ENCODE assay signal across 27 mouse cellular contexts in genomic region chr11:7289242-7289938, GRCm38 (mm10).
DNase-seq lines count a peak whose midpoint lies in the region; ATAC-seq and TF ChIP-seq lines count a peak whose summit lies in the region.
"Had no signal": no experiment of that assay in that cellular context is flagged by ENCODE, and none has a peak within 500 bp of the region (broad histone marks: within the 10 kb centered on the region; RNA-seq: fewer than 3 reads in every experiment).

No protein-coding gene starts in this region.

- H3K4me1 ChIP-seq in forebrain, embryonic 15.5 days = no peaks in the 10 kb centered on the region; the same call in 1 of the 2 replicates
- H3K4me1 ChIP-seq in forebrain, embryonic 10.5 days = 0 out of 2 replicates have a peak, but pooled peaks cover 7% of the 10 kb centered on the region
- H3K4me1 ChIP-seq in midbrain, postnatal 0 days (ENCODE audit: insufficient read depth, low read length) = no peaks in the 10 kb centered on the region
- no peaks in the 10 kb centered on the region for H3K4me1 ChIP-seq in midbrain, embryonic 11.5 days (ENCODE audit: control insufficient read depth, insufficient read depth, low read length)
- no peaks in the 10 kb centered on the region for H3K4me1 ChIP-seq in forebrain, postnatal 0 days (ENCODE audit: insufficient read depth)
- H3K4me1 ChIP-seq: heart, embryonic 13.5 days; liver, embryonic 13.5 days; neural tube, embryonic 15.5 days had no signal

- WGBS in forebrain, embryonic 15.5 days = 70% methylated on average over 8 of the region's 8 CpGs
- WGBS in forebrain, embryonic 10.5 days = 90% methylated on average over 8 of the region's 8 CpGs
- 90% methylated on average over 8 of the region's 8 CpGs for WGBS in midbrain, postnatal 0 days
- WGBS in midbrain, embryonic 11.5 days = 83% methylated on average over 8 of the region's 8 CpGs
- 57% methylated on average over 8 of the region's 8 CpGs for WGBS in forebrain, postnatal 0 days

- H3K27ac ChIP-seq in forebrain, embryonic 15.5 days (replicated peaks) = peak overlapping the region; percentile 60
- H3K27ac ChIP-seq in forebrain, embryonic 10.5 days = no peak overlapping the region
- H3K27ac ChIP-seq in midbrain, postnatal 0 days (ENCODE audit: low read depth, low read length) = no peak overlapping the region
- H3K27ac ChIP-seq in midbrain, embryonic 11.5 days (ENCODE audit: low read depth, low read length) = no peak overlapping the region
- no peak overlapping the region for H3K27ac ChIP-seq in forebrain, postnatal 0 days (ENCODE audit: low read depth, low read length)
- H3K27ac ChIP-seq: embryonic facial prominence, embryonic 10.5 days; embryonic facial prominence, embryonic 15.5 days; heart, embryonic 13.5 days; left cerebral cortex, adult 2 months; liver, embryonic 13.5 days; macrophage; neural tube, embryonic 15.5 days had no signal

- no peaks in the 10 kb centered on the region for H3K9me3 ChIP-seq in forebrain, embryonic 15.5 days
- no peaks in the 10 kb centered on the region for H3K9me3 ChIP-seq in forebrain, embryonic 10.5 days
- H3K9me3 ChIP-seq in midbrain, postnatal 0 days (ENCODE audit: low read length) = no peaks in the 10 kb centered on the region
- no peaks in the 10 kb centered on the region for H3K9me3 ChIP-seq in midbrain, embryonic 11.5 days (ENCODE audit: control insufficient read depth, low read length)
- no peaks in the 10 kb centered on the region for H3K9me3 ChIP-seq in forebrain, postnatal 0 days (ENCODE audit: low read length)
- H3K9me3 ChIP-seq: embryonic facial prominence, embryonic 10.5 days; embryonic facial prominence, embryonic 15.5 days; liver, embryonic 13.5 days; neural tube, embryonic 15.5 days had no signal

- TF ChIP-seq CTCF in midbrain, postnatal 0 days (IDR thresholded peaks at IDR 0.05) = no peak
- no peak for TF ChIP-seq CTCF in forebrain, postnatal 0 days (IDR thresholded peaks at IDR 0.05; ENCODE audit: low read depth)

- H3K4me2 ChIP-seq in forebrain, embryonic 15.5 days (replicated peaks) = no peak overlapping the region
- H3K4me2 ChIP-seq in midbrain, postnatal 0 days (ENCODE audit: low read depth, low read length, poor library complexity, severe bottlenecking) = no peak overlapping the region
- no peak overlapping the region for H3K4me2 ChIP-seq in midbrain, embryonic 11.5 days
- no peak overlapping the region for H3K4me2 ChIP-seq in forebrain, postnatal 0 days (ENCODE audit: low read depth)
- H3K4me2 ChIP-seq: embryonic facial prominence, embryonic 15.5 days; heart, embryonic 13.5 days; liver, embryonic 13.5 days; neural tube, embryonic 15.5 days had no signal

- H3K9ac ChIP-seq in forebrain, embryonic 15.5 days (replicated peaks) = no peak overlapping the region
- H3K9ac ChIP-seq in midbrain, postnatal 0 days (replicated peaks; ENCODE audit: low read length, poor library complexity, severe bottlenecking) = no peak overlapping the region
- H3K9ac ChIP-seq in midbrain, embryonic 11.5 days (ENCODE audit: low read length) = no peak overlapping the region
- no peak overlapping the region for H3K9ac ChIP-seq in forebrain, postnatal 0 days
- H3K9ac ChIP-seq: embryonic facial prominence, embryonic 15.5 days; heart, embryonic 13.5 days; liver, embryonic 13.5 days; neural tube, embryonic 15.5 days had no signal

- DNase-seq in forebrain, embryonic 10.5 days (ENCODE audit: extremely low spot score, low spot score) = no peak
- peak; percentile 35 for DNase-seq in midbrain, postnatal 0 days (ENCODE audit: low spot score)
- no peak for DNase-seq in midbrain, embryonic 11.5 days (ENCODE audit: low spot score, missing footprints)
- DNase-seq in forebrain, postnatal 0 days = peak; percentile 79
- peak; percentile 5 to 6 for DNase-seq in layer of hippocampus, postnatal 36 days
- DNase-seq in frontal cortex, postnatal 10 days (ENCODE audit: low spot score in 2 of 2) = no peak
- DNase-seq: adrenal gland, postnatal 25 days; B cell, adult 2 months; cerebellum, adult 11 months; heart, postnatal 10 days; kidney, adult 9 months; kidney, postnatal 14 days; liver, embryonic 13.5 days; lung, adult 2 months; lung, postnatal 10 days; midbrain, embryonic 14.5 days; retina, postnatal 1 day; right cerebral cortex, postnatal 14 days had no signal

- H3K27me3 ChIP-seq in forebrain, embryonic 15.5 days = no peaks in the 10 kb centered on the region
- H3K27me3 ChIP-seq in forebrain, embryonic 10.5 days (ENCODE audit: poor library complexity, severe bottlenecking) = no peaks in the 10 kb centered on the region
- H3K27me3 ChIP-seq in midbrain, postnatal 0 days (ENCODE audit: insufficient read depth, low read length) = no peaks in the 10 kb centered on the region
- no peaks in the 10 kb centered on the region for H3K27me3 ChIP-seq in midbrain, embryonic 11.5 days (ENCODE audit: control insufficient read depth, insufficient read depth, low read length)
- no peaks in the 10 kb centered on the region for H3K27me3 ChIP-seq in forebrain, postnatal 0 days (ENCODE audit: insufficient read depth, low read length)
- H3K27me3 ChIP-seq: embryonic facial prominence, embryonic 15.5 days; heart, embryonic 13.5 days; liver, embryonic 13.5 days; neural tube, embryonic 15.5 days had no signal

- peak; percentile 93 for ATAC-seq in forebrain, embryonic 15.5 days (replicated peaks)
- ATAC-seq in midbrain, postnatal 0 days (ENCODE audit: low FRiP score) = no peak
- no peak for ATAC-seq in midbrain, embryonic 11.5 days (ENCODE audit: low FRiP score)
- peak; percentile 88 for ATAC-seq in forebrain, postnatal 0 days
- ATAC-seq in erythroblast, adult 5-6 weeks (replicated peaks; ENCODE audit: low FRiP score, poor library complexity, severe bottlenecking) = no peak
- ATAC-seq: intestine, embryonic 16.5 days had no signal

- no peak overlapping the region for H3K4me3 ChIP-seq in forebrain, embryonic 15.5 days
- no peak overlapping the region for H3K4me3 ChIP-seq in forebrain, embryonic 10.5 days
- H3K4me3 ChIP-seq in midbrain, postnatal 0 days (ENCODE audit: low read depth, low read length) = no peak overlapping the region
- H3K4me3 ChIP-seq in midbrain, embryonic 11.5 days (ENCODE audit: low read depth, low read length) = no peak overlapping the region
- no peak overlapping the region for H3K4me3 ChIP-seq in forebrain, postnatal 0 days (ENCODE audit: low read depth, low read length)
- H3K4me3 ChIP-seq: embryonic facial prominence, embryonic 10.5 days; embryonic facial prominence, embryonic 15.5 days; heart, embryonic 13.5 days; left cerebral cortex, adult 2 months; liver, embryonic 13.5 days; neural tube, embryonic 15.5 days had no signal

- no peaks in the 10 kb centered on the region for H3K36me3 ChIP-seq in forebrain, embryonic 15.5 days
- H3K36me3 ChIP-seq in forebrain, embryonic 10.5 days (replicated peaks) = no peaks in the 10 kb centered on the region
- H3K36me3 ChIP-seq in midbrain, postnatal 0 days (ENCODE audit: insufficient read depth, low read length) = no peaks in the 10 kb centered on the region
- H3K36me3 ChIP-seq in midbrain, embryonic 11.5 days (ENCODE audit: control insufficient read depth, insufficient read depth, low read length) = no peaks in the 10 kb centered on the region
- H3K36me3 ChIP-seq in forebrain, postnatal 0 days (ENCODE audit: insufficient read depth) = no peaks in the 10 kb centered on the region
- H3K36me3 ChIP-seq: embryonic facial prominence, embryonic 10.5 days; embryonic facial prominence, embryonic 15.5 days; heart, embryonic 13.5 days; liver, embryonic 13.5 days; neural tube, embryonic 15.5 days had no signal

Comparison
In these comparisons a context has a peak if more than half of its experiments do, and no peak if none do; other contexts are left out.
1. DNase-seq: peak in midbrain, postnatal 0 days (single experiment), forebrain, postnatal 0 days (single experiment) and layer of hippocampus, postnatal 36 days (2 of 2); none in forebrain, embryonic 10.5 days (single experiment), midbrain, embryonic 11.5 days (single experiment) and frontal cortex, postnatal 10 days (0 of 2).
2. ATAC-seq: peak in forebrain, embryonic 15.5 days (single experiment) and forebrain, postnatal 0 days (single experiment); none in midbrain, postnatal 0 days (single experiment), midbrain, embryonic 11.5 days (single experiment) and erythroblast, adult 5-6 weeks (single experiment).